ENCODE assay signal across 8 mouse cellular contexts in genomic region chr4:154299541-154300271, GRCm38 (mm10). TPM values are rescaled to one million over a fixed set of nuclear protein-coding genes. Genes with fewer than 3 reads are reported as not detected.
A peak's percentile ranks its signal among the peaks of the same experiment; 100 is the strongest.
DNase-seq lines count a peak whose midpoint lies in the region; ATAC-seq and TF ChIP-seq lines count a peak whose summit lies in the region.

No protein-coding gene starts in this region.

- under 1% methylated on average over 66 of the region's 66 CpGs for WGBS in hindbrain, embryonic 10.5 days
- WGBS in limb, embryonic 10.5 days = under 1% methylated on average over 66 of the region's 66 CpGs
- under 1% methylated on average over 60 of the region's 66 CpGs for WGBS in midbrain, embryonic 12.5 days

- H3K9me3 ChIP-seq in ES-E14 (ENCODE audit: control insufficient read depth, insufficient read depth, low read depth, low read length) = no peaks in the 10 kb centered on the region
- no peaks in the 10 kb centered on the region for H3K9me3 ChIP-seq in hindbrain, embryonic 10.5 days
- H3K9me3 ChIP-seq in limb, embryonic 10.5 days (replicated peaks) = no peaks in the 10 kb centered on the region
- no peaks in the 10 kb centered on the region for H3K9me3 ChIP-seq in midbrain, embryonic 12.5 days

- no peaks in the 10 kb centered on the region for H3K36me3 ChIP-seq in ES-E14 (ENCODE audit: control insufficient read depth, insufficient read depth, low read length, poor library complexity, severe bottlenecking)
- H3K36me3 ChIP-seq in hindbrain, embryonic 10.5 days = no peaks in the 10 kb centered on the region
- H3K36me3 ChIP-seq in limb, embryonic 10.5 days = no peaks in the 10 kb centered on the region
- no peaks in the 10 kb centered on the region for H3K36me3 ChIP-seq in midbrain, embryonic 12.5 days

- peaks cover 63% of the 10 kb centered on the region for H3K27me3 ChIP-seq in hindbrain, embryonic 10.5 days (ENCODE audit: insufficient read depth, poor library complexity, severe bottlenecking)
- peaks cover 73% of the 10 kb centered on the region for H3K27me3 ChIP-seq in limb, embryonic 10.5 days (ENCODE audit: low read depth, poor library complexity, severe bottlenecking)
- H3K27me3 ChIP-seq in midbrain, embryonic 12.5 days = peaks cover 56% of the 10 kb centered on the region

- H3K4me1 ChIP-seq in ES-E14 (ENCODE audit: control insufficient read depth in 2 of 2, insufficient read depth in 2 of 2, low read length in 2 of 2, poor library complexity in 1 of 2) = peaks cover 1 to 15% of the 10 kb centered on the region in 2 experiments; a peak in 1 of 4 replicates
- peaks cover 31% of the 10 kb centered on the region for H3K4me1 ChIP-seq in hindbrain, embryonic 10.5 days (replicated peaks)
- H3K4me1 ChIP-seq in limb, embryonic 10.5 days = peaks cover 42% of the 10 kb centered on the region
- peaks cover 10% of the 10 kb centered on the region for H3K4me1 ChIP-seq in midbrain, embryonic 12.5 days

- ATAC-seq in midbrain, embryonic 12.5 days (ENCODE audit: low FRiP score, low read depth) = peak; percentile 44

- H3K4me2 ChIP-seq in midbrain, embryonic 12.5 days (replicated peaks) = peak overlapping the region; percentile 81

- peak overlapping the region; percentile 76 for H3K9ac ChIP-seq in ES-E14 (ENCODE audit: insufficient read depth, low read depth, low read length, poor library complexity, severe bottlenecking)
- H3K9ac ChIP-seq in midbrain, embryonic 12.5 days (replicated peaks) = no peak overlapping the region; the same call in 1 of the 2 replicates

- H3K27ac ChIP-seq in ES-E14 (ENCODE audit: insufficient read depth, low read depth, low read length, poor library complexity, severe bottlenecking) = peak overlapping the region; percentile 26; the same call in 1 of the 2 replicates
- H3K27ac ChIP-seq in hindbrain, embryonic 10.5 days = peak overlapping the region; percentile 68
- peak overlapping the region; percentile 72 for H3K27ac ChIP-seq in limb, embryonic 10.5 days
- no peak overlapping the region for H3K27ac ChIP-seq in midbrain, embryonic 12.5 days (replicated peaks)

- DNase-seq in ES-E14 (ENCODE audit: low read depth, low spot score) (peak; percentile 46), ZHBTc4 (ENCODE audit: low read depth, low spot score) (peak; percentile 80), MN1 (ENCODE audit: low spot score) (no peak)
- peak; percentile 36 for DNase-seq in hindbrain, embryonic 10.5 days (ENCODE audit: low spot score)
- DNase-seq in limb, embryonic 10.5 days (ENCODE audit: low spot score) = peak; percentile 66
- no peak for DNase-seq in frontal cortex, postnatal 36 days (ENCODE audit: low spot score in 2 of 2)
- DNase-seq in left cerebral cortex, adult 9 months (ENCODE audit: low spot score in 2 of 2) = no peak

- in situ Hi-C loops in ES-E14 (cut with MboI; ENCODE audit: low sequenced_read_pairs in 2 of 2, unreplicated experiment in 2 of 2) = no loop called here

- H3K4me3 ChIP-seq in ES-E14 (ENCODE audit: insufficient read depth in 1 of 2, low read depth in 1 of 2, low read length in 2 of 2, poor library complexity in 1 of 2, severe bottlenecking in 1 of 2) = peak overlapping the region; percentile 71 to 87
- peak overlapping the region; percentile 56 for H3K4me3 ChIP-seq in hindbrain, embryonic 10.5 days
- H3K4me3 ChIP-seq in limb, embryonic 10.5 days = peak overlapping the region; percentile 68
- peak overlapping the region; percentile 47 for H3K4me3 ChIP-seq in midbrain, embryonic 12.5 days

TF ChIP-seq in ES-E14, 5 proteins besides CTCF, POLR2A, EP300 and RAD21:
- TF ChIP-seq HCFC1 (IDR thresholded peaks at IDR 0.05; ENCODE audit: borderline replicate concordance, insufficient read depth, low read length) (no peak), MAFK (IDR thresholded peaks at IDR 0.05; ENCODE audit: insufficient read depth, low read depth, low read length) (no peak), CHD2 (IDR thresholded peaks at IDR 0.05; ENCODE audit: low read depth, low read length) (no peak), ZNF384 (IDR thresholded peaks at IDR 0.05; ENCODE audit: low read depth, low read length) (no peak), ZC3H11A (IDR thresholded peaks at IDR 0.05; ENCODE audit: borderline replicate concordance, low read depth, low read length) (no peak)

RNA-seq across cellular contexts. Expression of gene Arhgef16, which starts 1.8 kb away (rescaled TPM):
- total RNA-seq in ES-E14 (2012; rRNA removed) = 4.2 and 6.8 TPM in 2 replicates
- polyA plus RNA-seq in hindbrain, embryonic 10.5 days (2016; fragmentation: Nextera tagmentation; extraction: Ambion mirVana) = 4.6 and 7.5 TPM in 2 replicates
- 5.3 and 6.2 TPM in 2 replicates for polyA plus RNA-seq in limb, embryonic 10.5 days (2016; fragmentation: Nextera tagmentation; extraction: Ambion mirVana)
- 0.34 and 0.50 TPM in 2 replicates for polyA plus RNA-seq in midbrain, embryonic 12.5 days (2016; fragmentation: Nextera tagmentation; extraction: Ambion mirVana)

RNA-seq across cellular contexts. Expression of gene B230104I21Rik, which starts 36.2 kb away (rescaled TPM):
- total RNA-seq in ES-E14 (2012; rRNA removed) = not detected in 2 replicates
- polyA plus RNA-seq in hindbrain, embryonic 10.5 days (2016; fragmentation: Nextera tagmentation; extraction: Ambion mirVana) = not detected in 2 replicates
- 0.18 TPM in 1 of 2 replicates, not detected in the other for polyA plus RNA-seq in limb, embryonic 10.5 days (2016; fragmentation: Nextera tagmentation; extraction: Ambion mirVana)
- not detected in 2 replicates for polyA plus RNA-seq in midbrain, embryonic 12.5 days (2016; fragmentation: Nextera tagmentation; extraction: Ambion mirVana)

Comparison
In these comparisons a context has a peak if more than half of its experiments do, and no peak if none do; other contexts are left out.
1. DNase-seq: peak in ES-E14 (single experiment), ZHBTc4 (single experiment), hindbrain, embryonic 10.5 days (single experiment) and limb, embryonic 10.5 days (single experiment); none in frontal cortex, postnatal 36 days (0 of 2), left cerebral cortex, adult 9 months (0 of 2) and MN1 (single experiment).
2. Peak in every context shown above with its lines, with median percentiles within 50 percentile points of each other: H3K4me3 ChIP-seq.